Mouse (Mus musculus) left cerebral cortex, postnatal 10 days (tissue): Measurements from ENCODE around the gene Tnnc2. TPM values are rescaled to one million over a fixed set of nuclear protein-coding genes. Genes with fewer than 3 reads are reported as not detected.
A peak's percentile ranks its signal among the peaks of the same experiment; 100 is the strongest.
"Not testable (repeated sequence)": the region's sequence is repeated elsewhere in the genome, so short reads cannot be mapped to it uniquely, and the experiment has no call there.

Experiments used
- DNase-seq, 2 experiments: peaks; one replicate each; pipeline ENCODE4 v3.0.0; 2021 to 2022; ENCODE audit warnings: low spot score in 2 of 2, mixed read lengths in 1 of 2; ENCODE audit errors: extremely low spot score in 1 of 2
- intact Hi-C: fragments of 180-260 bp; cut with DNase I; formaldehyde crosslinking; loops from one replicate; pipeline ENCODE4 v1.15.1; 2025
- total RNA-seq, 2 experiments: library from RNA; stranded (reverse); gene quantifications; 2 replicates each; pipeline ENCODE4 v1.2.3; 2021

Tnnc2 gene
- total RNA-seq, 2 experiments from 2014 or later = not detected

- DNase-seq = no peak
- intact Hi-C loops = no loop called here
Observed at GRCm38 (mm10) chr2:164800252-164801004, 20.7 kb upstream of the Tnnc2 start.

- intact Hi-C loops, DNase-seq: not testable (repeated sequence)
Observed at GRCm38 (mm10) chr2:164798554-164798953, 18.8 kb upstream of the Tnnc2 start.

- intact Hi-C loops = no loop called here
- DNase-seq = no peak
Observed at GRCm38 (mm10) chr2:164795868-164796267, 16.1 kb upstream of the Tnnc2 start.

- intact Hi-C loops = no loop called here
- DNase-seq = peak; percentile 80 to 91
Observed at GRCm38 (mm10) chr2:164794293-164794692, 14.5 kb upstream of the Tnnc2 start.

- intact Hi-C loops = no loop called here
- no peak for DNase-seq
Observed at GRCm38 (mm10) chr2:164793772-164794171, 14.0 kb upstream of the Tnnc2 start.

- intact Hi-C loops = no loop called here
- peak in 1 of 2 experiments; percentile 62 for DNase-seq
Observed at GRCm38 (mm10) chr2:164793236-164793635, 13.5 kb upstream of the Tnnc2 start.

GRCm38 (mm10) chr2:164792400-164793190 lies 12.8 kb upstream of the Tnnc2 start:
- intact Hi-C loops = no loop called here
- no peak for DNase-seq

- intact Hi-C loops = no loop called here
- DNase-seq = peak in 1 of 2 experiments; percentile 50
Observed at GRCm38 (mm10) chr2:164791841-164792261, 12.1 kb upstream of the Tnnc2 start.

GRCm38 (mm10) chr2:164790451-164790850 lies 10.7 kb upstream of the Tnnc2 start:
- DNase-seq = no peak
- intact Hi-C loops = no loop called here

GRCm38 (mm10) chr2:164788411-164788810 lies 8.6 kb upstream of the Tnnc2 start:
- DNase-seq = no peak
- intact Hi-C loops = no loop called here

GRCm38 (mm10) chr2:164787779-164788178 lies 8.0 kb upstream of the Tnnc2 start:
- intact Hi-C loops = no loop called here
- no peak for DNase-seq

- intact Hi-C loops = no loop called here
- DNase-seq = no peak
Observed at GRCm38 (mm10) chr2:164787032-164787431, 7.3 kb upstream of the Tnnc2 start.

- no peak for DNase-seq
- intact Hi-C loops = no loop called here
Observed at GRCm38 (mm10) chr2:164786388-164786885, 6.7 kb upstream of the Tnnc2 start.

- intact Hi-C loops = no loop called here
- peak; percentile 72 to 93 for DNase-seq
Observed at GRCm38 (mm10) chr2:164785481-164786387, 6.0 kb upstream of the Tnnc2 start, which contains the start of gene Snx21. Gene Snx21, plus strand, starts transcription at chr2:164785823.

GRCm38 (mm10) chr2:164784869-164785420 lies 5.2 kb upstream of the Tnnc2 start:
- intact Hi-C loops = no loop called here
- DNase-seq = no peak

- DNase-seq = no peak
- intact Hi-C loops = no loop called here
Observed at GRCm38 (mm10) chr2:164783926-164784581, 4.3 kb upstream of the Tnnc2 start.

GRCm38 (mm10) chr2:164781876-164782275 lies 2.1 kb upstream of the Tnnc2 start:
- DNase-seq = no peak
- intact Hi-C loops = no loop called here

- no peak for DNase-seq
- intact Hi-C loops = no loop called here
Observed at GRCm38 (mm10) chr2:164778809-164779208, 958 bp downstream of the Tnnc2 start.
